Mouse (Mus musculus): ENCODE results near the gene Golga5. TPM values are rescaled to one million over a fixed set of nuclear protein-coding genes. Genes with fewer than 3 reads are reported as not detected.

Golga5 gene
- polyA plus RNA-seq, 1 experiment from 2014 or later = 29.5 TPM

GRCm38 (mm10) chr12:102434107-102434506 lies 34.8 kb upstream of the Golga5 start:
- Histone ChIP-seq H3K27me3 (no peaks in the 10 kb centered on the region), H3K36me3 (no peaks in the 10 kb centered on the region), H3K4me3 (no peak overlapping the region), H3K9me3 (no peaks in the 10 kb centered on the region), H3K9ac (no peak overlapping the region), H3K4me1 (replicated peaks) (peaks cover 19% of the 10 kb centered on the region), H3K4me2 (no peak overlapping the region), H3K27ac (replicated peaks) (no peak overlapping the region)
- ATAC-seq (ENCODE audit: low read depth) = no peak
- 90% methylated on average over 4 of the region's 4 CpGs for WGBS

- Histone ChIP-seq H3K9ac (no peak overlapping the region), H3K36me3 (no peaks in the 10 kb centered on the region), H3K27ac (replicated peaks) (no peak overlapping the region), H3K4me3 (no peak overlapping the region), H3K4me1 (replicated peaks) (peaks cover 24% of the 10 kb centered on the region), H3K4me2 (no peak overlapping the region), H3K9me3 (no peaks in the 10 kb centered on the region), H3K27me3 (no peaks in the 10 kb centered on the region)
- ATAC-seq (ENCODE audit: low read depth) = no peak
- 67% methylated on average over 10 of the region's 10 CpGs for WGBS
Observed at GRCm38 (mm10) chr12:102436939-102437526, 31.9 kb upstream of the Golga5 start.

- H3K4me2 ChIP-seq = peak overlapping the region; percentile 73
- ATAC-seq (ENCODE audit: low read depth) = no peak
- H3K9ac ChIP-seq = peak overlapping the region; percentile 74
- no peaks in the 10 kb centered on the region for H3K36me3 ChIP-seq
- no peaks in the 10 kb centered on the region for H3K9me3 ChIP-seq
- no peak overlapping the region for H3K27ac ChIP-seq (replicated peaks)
- H3K27me3 ChIP-seq = no peaks in the 10 kb centered on the region
- peak overlapping the region; percentile 4; the same call in 1 of the 2 replicates for H3K4me3 ChIP-seq
- WGBS = 75% methylated on average over 5 of the region's 5 CpGs
- peaks cover 24% of the 10 kb centered on the region for H3K4me1 ChIP-seq (replicated peaks)
Observed at GRCm38 (mm10) chr12:102437952-102438351, 31.0 kb upstream of the Golga5 start.

- Histone ChIP-seq H3K4me2 (peak overlapping the region; percentile 73), H3K27ac (replicated peaks) (peak overlapping the region; percentile 65), H3K27me3 (no peaks in the 10 kb centered on the region), H3K4me1 (replicated peaks) (peaks cover 24% of the 10 kb centered on the region), H3K9me3 (no peaks in the 10 kb centered on the region), H3K4me3 (peak overlapping the region; percentile 64), H3K9ac (peak overlapping the region; percentile 74), H3K36me3 (no peaks in the 10 kb centered on the region)
- ATAC-seq (ENCODE audit: low read depth) = peak; percentile 60
- WGBS = 3% methylated on average over 20 of the region's 20 CpGs
Observed at GRCm38 (mm10) chr12:102438983-102439631, 29.8 kb upstream of the Golga5 start.

GRCm38 (mm10) chr12:102439632-102440023 lies 29.3 kb upstream of the Golga5 start, which contains the start of gene Lgmn:
TSS of gene Lgmn (minus strand) at chr12:102439813.
- H3K27ac ChIP-seq (replicated peaks) = peak within 1 kb of the TSS; percentile 65

GRCm38 (mm10) chr12:102440551-102440950 lies 28.4 kb upstream of the Golga5 start:
- no peaks in the 10 kb centered on the region for H3K9me3 ChIP-seq
- H3K4me3 ChIP-seq = no peak overlapping the region
- no peak overlapping the region for H3K4me2 ChIP-seq
- 89% methylated on average over 7 of the region's 7 CpGs for WGBS
- H3K27me3 ChIP-seq = no peaks in the 10 kb centered on the region
- H3K9ac ChIP-seq = no peak overlapping the region
- H3K36me3 ChIP-seq = no peaks in the 10 kb centered on the region
- ATAC-seq (ENCODE audit: low read depth) = no peak
- no peak overlapping the region for H3K27ac ChIP-seq (replicated peaks)
- H3K4me1 ChIP-seq (replicated peaks) = peaks cover 24% of the 10 kb centered on the region

More at GRCm38 (mm10) chr12:102439632-102440023, 29.3 kb upstream of the Golga5 start, which contains the start of gene Lgmn:
- peak; percentile 100 for ATAC-seq (ENCODE audit: low read depth)
- Histone ChIP-seq H3K4me2 (peak within 1 kb of the TSS; percentile 73), H3K27me3 (no peaks in the 10 kb centered on the region), H3K36me3 (no peaks in the 10 kb centered on the region), H3K4me3 (peak within 1 kb of the TSS; percentile 64), H3K9me3 (no peaks in the 10 kb centered on the region), H3K9ac (peak within 1 kb of the TSS; percentile 74), H3K4me1 (replicated peaks) (peaks cover 24% of the 10 kb centered on the region)
- under 1% methylated on average over 28 of the region's 28 CpGs for WGBS

- no peaks in the 10 kb centered on the region for H3K36me3 ChIP-seq
- H3K4me3 ChIP-seq = no peak overlapping the region
- H3K9ac ChIP-seq = no peak overlapping the region
- H3K27ac ChIP-seq (replicated peaks) = no peak overlapping the region
- no peak overlapping the region for H3K4me2 ChIP-seq
- 83% methylated on average over 6 of the region's 6 CpGs for WGBS
- H3K27me3 ChIP-seq = no peaks in the 10 kb centered on the region
- no peak for ATAC-seq (ENCODE audit: low read depth)
- no peaks in the 10 kb centered on the region for H3K9me3 ChIP-seq
- peaks cover 24% of the 10 kb centered on the region for H3K4me1 ChIP-seq (replicated peaks)
Observed at GRCm38 (mm10) chr12:102441141-102441540, 27.8 kb upstream of the Golga5 start.

- 88% methylated on average over 15 of the region's 15 CpGs for WGBS
Observed at GRCm38 (mm10) chr12:102442639-102443038, 26.3 kb upstream of the Golga5 start.

GRCm38 (mm10) chr12:102443676-102444075 lies 25.3 kb upstream of the Golga5 start:
- H3K36me3 ChIP-seq = no peaks in the 10 kb centered on the region
- WGBS = 80% methylated on average over 5 of the region's 5 CpGs
- no peaks in the 10 kb centered on the region for H3K27me3 ChIP-seq
- H3K4me1 ChIP-seq (replicated peaks) = peaks cover 9% of the 10 kb centered on the region; the same call in 1 of the 2 replicates
- no peak for ATAC-seq (ENCODE audit: low read depth)
- H3K4me2 ChIP-seq = no peak overlapping the region
- H3K4me3 ChIP-seq = no peak overlapping the region
- H3K9ac ChIP-seq = no peak overlapping the region
- no peaks in the 10 kb centered on the region for H3K9me3 ChIP-seq
- H3K27ac ChIP-seq (replicated peaks) = no peak overlapping the region

More at GRCm38 (mm10) chr12:102442639-102443038, 26.3 kb upstream of the Golga5 start:
- H3K4me2 ChIP-seq = no peak overlapping the region
- peaks cover 19% of the 10 kb centered on the region for H3K4me1 ChIP-seq (replicated peaks)
- no peak overlapping the region for H3K27ac ChIP-seq (replicated peaks)
- H3K9ac ChIP-seq = no peak overlapping the region
- no peak overlapping the region for H3K4me3 ChIP-seq
- H3K36me3 ChIP-seq = no peaks in the 10 kb centered on the region
- no peaks in the 10 kb centered on the region for H3K27me3 ChIP-seq
- H3K9me3 ChIP-seq = no peaks in the 10 kb centered on the region
- ATAC-seq (ENCODE audit: low read depth) = no peak

- no peak overlapping the region for H3K27ac ChIP-seq (replicated peaks)
Observed at GRCm38 (mm10) chr12:102445436-102445835, 23.5 kb upstream of the Golga5 start.

GRCm38 (mm10) chr12:102450437-102450836 lies 18.5 kb upstream of the Golga5 start:
- WGBS = 70% methylated on average over 10 of the region's 10 CpGs

More at GRCm38 (mm10) chr12:102445436-102445835, 23.5 kb upstream of the Golga5 start:
- Histone ChIP-seq H3K36me3 (no peaks in the 10 kb centered on the region), H3K27me3 (no peaks in the 10 kb centered on the region), H3K4me3 (no peak overlapping the region), H3K4me2 (no peak overlapping the region), H3K9ac (no peak overlapping the region), H3K9me3 (no peaks in the 10 kb centered on the region), H3K4me1 (replicated peaks) (no peaks in the 10 kb centered on the region)
- no peak for ATAC-seq (ENCODE audit: low read depth)
- 82% methylated on average over 4 of the region's 4 CpGs for WGBS

GRCm38 (mm10) chr12:102451126-102451851 lies 17.6 kb upstream of the Golga5 start:
- Histone ChIP-seq H3K27me3 (no peaks in the 10 kb centered on the region), H3K4me1 (replicated peaks) (no peaks in the 10 kb centered on the region), H3K4me2 (no peak overlapping the region), H3K9me3 (no peaks in the 10 kb centered on the region), H3K9ac (no peak overlapping the region), H3K27ac (replicated peaks) (no peak overlapping the region), H3K4me3 (no peak overlapping the region), H3K36me3 (no peaks in the 10 kb centered on the region)
- ATAC-seq (ENCODE audit: low read depth) = no peak
- 83% methylated on average over 8 of the region's 8 CpGs for WGBS

More at GRCm38 (mm10) chr12:102450437-102450836, 18.5 kb upstream of the Golga5 start:
- no peak overlapping the region for H3K27ac ChIP-seq (replicated peaks)
- H3K9ac ChIP-seq = no peak overlapping the region
- no peaks in the 10 kb centered on the region for H3K36me3 ChIP-seq
- no peak overlapping the region for H3K4me2 ChIP-seq
- no peaks in the 10 kb centered on the region for H3K27me3 ChIP-seq
- H3K4me3 ChIP-seq = no peak overlapping the region
- H3K9me3 ChIP-seq = no peaks in the 10 kb centered on the region
- ATAC-seq (ENCODE audit: low read depth) = no peak
- no peaks in the 10 kb centered on the region for H3K4me1 ChIP-seq (replicated peaks)
